Mouse (Mus musculus): ENCODE data around the gene Msi2.

Gene Msi2

GRCm38 (mm10) chr11:88309059-88309700, 409.1 kb downstream of the Msi2 start:
- DNase-seq (ENCODE audit: low read depth), result no peak

GRCm38 (mm10) chr11:88307616-88308543, 410.4 kb downstream of the Msi2 start:
- DNase-seq (ENCODE audit: low read depth), result no peak

- no peak for DNase-seq (ENCODE audit: low read depth)
Measured at GRCm38 (mm10) chr11:88305759-88306158, 412.6 kb downstream of the Msi2 start.

GRCm38 (mm10) chr11:88301619-88302018, 416.7 kb downstream of the Msi2 start:
- DNase-seq (ENCODE audit: low read depth), result no peak

GRCm38 (mm10) chr11:88299345-88299744, 419.0 kb downstream of the Msi2 start:
- no peak for DNase-seq (ENCODE audit: low read depth)

- no peak for DNase-seq (ENCODE audit: low read depth)
Measured at GRCm38 (mm10) chr11:88297526-88297925, 420.8 kb downstream of the Msi2 start.

GRCm38 (mm10) chr11:88295298-88295697, 423.0 kb downstream of the Msi2 start:
- no peak for DNase-seq (ENCODE audit: low read depth)

GRCm38 (mm10) chr11:88294394-88294710, 424.0 kb downstream of the Msi2 start:
- DNase-seq (ENCODE audit: low read depth), result no peak

GRCm38 (mm10) chr11:88293631-88294393, 424.5 kb downstream of the Msi2 start, which contains the start of gene Ccdc182:
Gene Ccdc182 (plus strand): TSS chr11:88294058.
- no peak for DNase-seq (ENCODE audit: low read depth)

GRCm38 (mm10) chr11:88291688-88292087, 426.6 kb downstream of the Msi2 start:
- no peak for DNase-seq (ENCODE audit: low read depth)

GRCm38 (mm10) chr11:88291245-88291644, 427.1 kb downstream of the Msi2 start:
- no peak for DNase-seq (ENCODE audit: low read depth)
